Mouse (Mus musculus): ENCODE results near the gene Ddit4l.
"Not testable (repeated sequence)": the region's sequence is repeated elsewhere in the genome, so short reads cannot be mapped to it uniquely, and the experiment has no call there.

The Ddit4l gene

DNA sequence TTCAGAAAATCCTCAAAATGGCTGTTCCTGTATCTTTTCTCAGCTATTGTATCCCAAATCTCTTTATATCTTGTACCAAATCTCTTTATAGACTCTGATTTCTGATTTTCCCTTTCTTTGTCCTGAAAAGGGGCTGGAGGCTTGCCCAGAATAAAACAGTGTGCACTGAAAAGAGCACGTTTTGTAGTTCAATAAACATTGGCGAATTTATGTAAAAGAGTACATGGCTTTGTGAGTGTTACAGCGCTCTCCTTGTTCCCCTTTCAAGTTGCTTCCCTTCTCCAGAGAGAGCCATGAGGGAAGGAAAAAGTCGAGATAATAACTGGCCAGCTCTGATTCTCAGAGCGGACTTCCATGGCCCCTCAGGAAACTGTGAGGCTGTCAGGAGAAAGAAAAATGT, 27.7 kb downstream of the Ddit4l start:
- no peak for DNase-seq

DNA sequence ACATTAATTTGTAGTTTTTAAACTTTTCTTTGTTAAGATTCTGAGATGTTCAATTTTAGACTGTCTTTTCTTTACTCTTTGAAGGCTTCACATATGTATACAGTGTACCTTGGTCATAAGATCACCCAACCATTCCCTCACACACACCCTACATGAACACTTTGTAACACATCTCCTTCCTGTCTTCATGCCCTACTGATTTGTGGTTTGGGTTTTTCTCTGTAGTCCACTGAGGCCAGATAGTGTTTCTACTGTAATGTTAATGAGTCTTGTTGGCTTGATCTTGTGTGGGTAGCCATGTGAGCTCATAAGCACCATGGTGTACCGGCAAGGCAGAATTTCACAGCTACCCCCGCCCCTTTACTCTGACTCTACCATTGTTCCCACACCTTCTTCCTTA, 31.4 kb downstream of the Ddit4l start:
- DNase-seq, result no peak

DNA sequence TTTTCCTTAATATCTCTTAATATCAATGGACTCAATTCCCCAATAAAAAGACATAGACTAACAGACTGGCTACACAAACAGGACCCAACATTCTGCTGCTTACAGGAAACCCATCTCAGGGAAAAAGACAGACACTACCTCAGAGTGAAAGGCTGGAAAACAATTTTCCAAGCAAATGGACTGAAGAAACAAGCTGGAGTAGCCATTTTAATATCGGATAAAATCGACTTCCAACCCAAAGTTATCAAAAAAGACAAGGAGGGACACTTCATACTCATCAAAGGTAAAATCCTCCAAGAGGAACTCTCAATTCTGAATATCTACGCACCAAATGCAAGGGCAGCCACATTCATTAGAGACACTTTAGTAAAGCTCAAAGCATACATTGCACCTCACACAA, 49.8 kb downstream of the Ddit4l start, which contains the start of gene Gm21962:
Gene Gm21962 (plus strand): TSS at position 301 of the 400 bp plus-strand sequence.
- not testable (repeated sequence) for DNase-seq

All from lung, postnatal 14 days (tissue).